Mouse (Mus musculus): ENCODE results near the gene Zkscan16. TPM values are rescaled to one million over a fixed set of nuclear protein-coding genes. Genes with fewer than 3 reads are reported as not detected.

Zkscan16 gene
- polyA plus RNA-seq, 3 experiments from 2014 or later: not detected

DNA sequence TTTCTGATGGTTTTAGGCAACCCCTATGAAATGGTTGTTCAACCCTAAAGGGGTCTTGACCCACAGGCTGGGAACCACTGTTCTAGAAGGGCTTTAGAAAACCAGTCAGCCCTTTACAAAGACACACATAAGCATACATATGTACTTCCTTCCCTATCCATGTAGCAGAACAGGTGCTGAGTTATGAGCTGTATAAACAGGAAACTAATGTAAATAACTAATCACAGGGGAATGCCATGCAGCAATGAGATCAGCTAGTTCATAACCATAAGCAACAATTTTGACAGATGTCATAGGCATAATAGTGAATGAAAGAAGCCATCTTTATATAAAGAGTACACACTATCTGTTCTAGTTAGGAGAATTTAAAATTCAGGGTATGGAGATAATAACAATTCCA lies 1.8 kb upstream of the Zkscan16 start:
- ATAC-seq: no peak

DNA sequence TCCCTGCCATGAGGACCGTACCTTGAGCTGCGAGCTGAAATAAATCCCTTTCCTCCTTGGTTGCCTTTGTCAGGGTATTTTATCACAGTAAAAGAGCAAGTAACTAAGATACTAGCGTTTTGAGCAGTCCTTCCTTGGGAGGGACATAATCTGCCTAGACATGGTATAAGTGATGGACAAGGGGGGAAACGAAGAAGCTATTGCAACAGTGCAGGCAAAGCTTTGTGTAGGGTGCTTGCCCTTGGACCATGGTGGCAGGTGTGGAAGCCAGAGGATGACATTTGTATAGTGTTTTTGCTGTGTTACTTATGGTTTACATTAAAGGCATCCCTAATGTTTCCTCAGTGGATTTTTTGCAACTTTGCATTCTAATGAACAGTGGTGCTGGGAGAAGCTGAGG lies 486 bp upstream of the Zkscan16 start:
- ATAC-seq: no peak

DNA sequence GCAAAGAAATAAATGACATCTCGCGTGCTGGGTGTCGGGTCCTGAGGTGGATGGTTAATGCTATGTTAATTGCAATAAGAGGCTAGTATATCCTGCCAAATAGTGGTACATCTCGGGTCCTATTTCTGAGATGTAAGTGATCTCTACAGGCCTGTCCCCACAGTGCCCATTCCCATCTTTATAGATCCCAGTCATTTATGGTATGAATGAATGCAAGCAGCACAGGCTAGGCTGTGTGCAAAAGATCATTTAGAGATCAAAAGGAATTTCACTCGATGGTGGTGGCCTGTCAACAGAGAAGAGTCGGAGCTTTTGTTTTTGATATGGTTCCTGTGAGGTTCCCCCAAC lies 752 bp downstream of the Zkscan16 start:
- ATAC-seq: peak; percentile 41

DNA sequence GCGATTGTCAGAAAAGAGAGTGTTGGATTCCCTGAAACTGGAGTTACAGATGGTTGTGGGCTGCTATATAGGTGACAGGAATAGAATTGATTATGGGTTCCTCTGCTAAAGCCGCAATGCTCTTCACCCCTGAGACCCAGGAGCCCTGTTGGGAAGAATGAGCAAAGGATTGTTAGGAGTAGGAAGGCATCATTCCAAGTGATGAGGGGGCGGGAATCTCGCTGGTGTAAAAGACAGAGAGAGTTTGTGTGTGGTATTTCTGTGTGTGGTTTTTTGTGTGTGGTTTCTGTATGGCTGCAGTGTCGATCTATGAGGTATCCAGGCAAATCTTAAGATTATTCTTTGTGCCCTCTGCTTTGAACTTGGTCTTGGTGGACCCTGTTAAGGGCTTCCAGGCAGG lies 1.3 kb downstream of the Zkscan16 start:
- no peak for ATAC-seq

DNA sequence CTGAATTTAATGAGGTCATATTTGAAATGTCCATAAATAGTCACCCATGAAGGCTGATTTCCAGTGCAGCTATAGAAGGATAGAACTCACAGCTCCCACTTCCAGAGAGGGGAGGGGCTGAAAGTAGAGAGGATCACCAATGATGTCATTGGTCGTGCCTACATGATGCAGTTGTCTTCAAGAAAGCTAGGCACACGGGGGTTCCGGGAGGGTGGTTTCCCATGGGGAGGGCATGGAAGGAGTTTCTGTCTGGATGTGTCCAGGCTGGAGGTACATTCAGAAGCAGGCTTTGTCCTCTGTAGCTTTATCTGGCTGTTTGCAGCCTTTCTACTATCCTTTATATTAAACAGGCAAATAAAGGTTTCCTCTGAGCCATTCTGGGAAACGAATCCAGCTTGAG lies 5.0 kb downstream of the Zkscan16 start:
- ATAC-seq: no peak

DNA sequence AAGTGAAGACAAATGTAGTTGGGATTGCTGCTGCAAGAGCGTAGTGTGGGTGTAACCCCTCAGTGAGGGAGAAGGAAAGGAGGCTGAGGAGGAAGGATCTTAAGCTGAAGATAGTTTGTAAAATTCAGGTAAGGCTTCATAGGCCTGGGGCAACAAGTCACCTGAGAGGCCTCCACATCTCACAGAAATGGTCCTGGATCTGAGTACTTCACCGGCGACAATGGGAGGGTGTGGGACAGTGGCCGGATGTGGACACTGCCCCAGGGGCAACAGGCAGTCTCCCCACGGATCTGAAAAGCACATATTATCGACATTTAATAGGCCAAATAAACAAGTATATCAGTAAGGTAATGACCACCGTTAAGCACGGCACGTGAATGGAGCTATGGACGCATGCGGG lies 9.2 kb downstream of the Zkscan16 start:
- no peak for ATAC-seq

DNA sequence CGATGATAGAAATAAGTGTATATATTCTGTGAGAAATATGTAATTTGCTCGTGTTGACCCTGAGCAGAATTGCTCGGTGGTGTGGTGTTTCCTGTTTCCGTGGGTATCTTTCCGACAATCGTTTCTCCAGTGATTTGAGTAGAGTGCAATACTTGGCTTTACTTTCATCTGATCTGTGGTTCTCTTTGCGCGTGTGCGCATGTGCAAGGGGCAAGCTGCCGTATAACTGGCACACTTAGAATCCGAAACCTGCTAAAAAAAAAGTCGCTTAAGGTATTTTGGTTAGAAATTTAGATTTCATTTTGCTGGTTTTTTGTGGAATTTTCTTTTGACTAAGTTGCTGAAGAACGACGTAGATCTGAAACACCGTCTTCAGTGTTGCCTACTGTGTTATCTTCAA lies 18.3 kb downstream of the Zkscan16 start:
- no peak for ATAC-seq

DNA sequence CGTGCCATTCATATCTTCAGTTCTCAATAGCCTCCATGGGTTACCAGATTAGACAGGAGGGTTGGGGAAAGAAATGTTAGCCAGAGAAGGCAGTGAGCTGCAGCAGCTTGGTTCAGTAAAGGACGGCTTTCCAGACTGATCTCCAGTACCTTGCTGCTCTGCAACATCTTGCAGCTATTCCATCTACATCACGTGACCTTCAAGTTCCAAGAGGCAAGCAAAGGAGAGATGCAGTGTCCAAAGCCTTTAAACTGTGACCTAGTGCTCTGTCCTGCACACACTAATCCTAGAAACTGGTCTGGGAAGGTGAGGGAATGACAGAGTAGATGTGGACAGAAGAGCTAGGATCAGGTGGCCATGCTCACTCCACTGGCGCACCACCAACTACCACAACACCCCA lies 19.8 kb downstream of the Zkscan16 start:
- no peak for ATAC-seq

DNA sequence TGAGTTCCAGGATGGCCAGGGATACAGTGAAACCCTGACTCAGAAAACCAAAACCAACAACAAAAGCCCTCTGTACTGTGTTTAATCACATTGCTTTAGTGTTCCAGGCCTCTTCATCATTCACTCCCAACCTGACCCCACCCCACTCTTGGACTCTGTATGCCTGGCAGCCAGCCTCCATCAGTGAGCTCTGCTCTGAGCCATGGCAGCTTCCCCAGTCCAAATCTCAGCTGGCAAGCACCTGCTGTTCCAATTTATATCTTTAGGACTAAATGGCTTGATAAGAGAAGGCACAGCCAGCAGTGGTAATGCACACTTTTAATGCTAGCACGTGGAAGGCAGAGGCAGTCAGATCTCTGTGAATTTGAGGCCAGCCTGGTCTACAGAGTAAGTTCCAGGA lies 21.7 kb downstream of the Zkscan16 start:
- no peak for ATAC-seq

DNA sequence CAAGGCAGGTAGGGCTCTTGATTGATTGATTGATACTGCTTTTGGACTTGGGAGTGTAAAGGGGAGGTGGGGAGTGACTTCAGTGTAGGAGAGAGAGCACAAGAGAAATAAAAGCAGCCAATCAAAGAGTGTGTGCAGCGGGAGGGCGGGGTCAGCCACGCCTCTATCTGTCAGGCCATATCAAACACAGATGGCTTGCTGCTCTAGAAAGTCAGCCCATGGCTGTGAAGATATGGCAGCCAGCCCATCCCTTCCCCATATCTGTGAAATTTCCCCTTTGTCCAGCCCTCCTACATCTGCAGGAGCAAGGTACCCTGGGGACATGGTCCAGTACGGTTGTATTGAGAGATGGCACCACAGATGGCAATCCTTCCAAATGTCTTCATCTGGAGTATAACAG lies 27.2 kb downstream of the Zkscan16 start:
- ATAC-seq: no peak

DNA sequence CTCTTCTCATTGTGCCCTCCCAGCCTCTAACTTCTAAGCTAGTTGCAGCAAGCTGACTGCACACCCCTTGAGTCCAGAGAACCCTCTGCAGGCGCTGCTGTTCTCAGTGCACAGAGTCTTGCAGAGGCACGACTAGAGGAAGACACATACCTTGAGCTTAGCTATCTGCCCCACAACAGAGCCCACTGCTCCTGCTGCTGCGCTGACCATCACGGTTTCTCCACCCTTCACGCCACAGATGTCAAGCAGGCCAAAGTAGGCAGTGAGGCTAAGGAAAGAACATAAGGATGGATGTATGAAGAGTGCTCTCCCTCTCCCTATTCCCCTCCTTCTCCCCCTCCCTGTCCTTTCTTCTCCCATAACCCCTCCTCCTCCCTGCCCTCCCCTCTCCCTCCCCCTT lies 32.3 kb downstream of the Zkscan16 start:
- no peak for ATAC-seq

DNA sequence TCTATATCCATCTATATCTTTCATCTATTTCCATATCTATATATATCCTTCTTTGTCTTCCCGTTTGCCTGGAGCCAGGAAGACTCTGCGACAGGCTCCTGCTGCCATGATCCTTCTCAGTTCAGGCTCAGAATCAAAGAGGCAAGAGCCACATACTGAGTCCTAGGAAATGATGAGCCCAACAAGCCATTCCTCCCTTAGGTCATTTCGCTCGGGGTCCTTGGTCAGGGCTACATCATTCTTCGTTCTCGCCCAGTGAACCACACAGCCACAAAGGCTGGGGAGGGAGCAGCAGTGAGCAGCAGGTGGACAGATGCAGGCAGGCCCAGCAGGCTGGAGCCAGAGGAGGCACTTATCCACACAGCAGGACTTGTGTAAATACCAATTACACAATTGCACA lies 38.0 kb downstream of the Zkscan16 start:
- no peak for ATAC-seq

DNA sequence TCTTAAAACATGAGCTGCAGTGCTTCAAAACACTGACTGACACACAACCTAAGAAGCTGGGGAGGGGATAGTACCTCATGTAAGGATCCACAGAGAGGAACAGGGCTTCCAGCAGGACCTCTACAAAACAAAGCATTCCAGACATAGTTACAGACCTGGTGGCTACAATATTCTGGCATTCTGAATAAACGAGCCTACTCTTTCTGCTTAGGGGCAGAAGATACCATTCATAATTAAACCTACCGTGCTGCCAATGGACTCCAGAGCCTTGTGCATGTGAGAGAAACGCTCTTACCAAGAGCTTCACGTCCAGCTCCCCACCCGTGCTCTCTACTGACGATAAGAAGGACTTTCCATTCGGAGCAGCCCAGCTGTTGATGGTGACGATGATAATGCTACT lies 39.4 kb downstream of the Zkscan16 start:
- ATAC-seq: no peak

DNA sequence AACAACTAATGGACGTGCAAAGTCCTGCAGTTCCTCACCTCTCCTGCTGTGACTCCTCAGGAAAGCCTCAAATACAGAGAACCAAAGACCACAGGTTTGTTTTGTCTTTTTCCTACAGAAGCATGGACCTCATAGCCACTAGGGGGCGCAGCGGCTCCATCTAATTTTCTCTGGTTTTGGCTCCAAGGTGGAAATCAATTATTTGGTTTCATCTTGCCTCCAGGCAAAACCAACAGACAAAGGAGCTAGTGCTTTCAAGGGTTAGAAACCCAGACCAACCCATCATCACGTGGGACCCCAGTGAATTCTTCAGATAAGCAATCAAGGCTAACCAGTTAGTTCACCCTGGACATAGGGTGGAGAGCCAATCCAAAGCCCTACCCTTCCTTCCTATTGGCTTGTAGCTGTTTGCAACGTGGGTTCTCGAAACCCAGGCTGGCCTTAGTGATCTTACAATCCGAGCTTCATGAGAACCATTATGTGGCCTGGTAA lies 41.8 kb downstream of the Zkscan16 start:
- ATAC-seq: peak; percentile 55

DNA sequence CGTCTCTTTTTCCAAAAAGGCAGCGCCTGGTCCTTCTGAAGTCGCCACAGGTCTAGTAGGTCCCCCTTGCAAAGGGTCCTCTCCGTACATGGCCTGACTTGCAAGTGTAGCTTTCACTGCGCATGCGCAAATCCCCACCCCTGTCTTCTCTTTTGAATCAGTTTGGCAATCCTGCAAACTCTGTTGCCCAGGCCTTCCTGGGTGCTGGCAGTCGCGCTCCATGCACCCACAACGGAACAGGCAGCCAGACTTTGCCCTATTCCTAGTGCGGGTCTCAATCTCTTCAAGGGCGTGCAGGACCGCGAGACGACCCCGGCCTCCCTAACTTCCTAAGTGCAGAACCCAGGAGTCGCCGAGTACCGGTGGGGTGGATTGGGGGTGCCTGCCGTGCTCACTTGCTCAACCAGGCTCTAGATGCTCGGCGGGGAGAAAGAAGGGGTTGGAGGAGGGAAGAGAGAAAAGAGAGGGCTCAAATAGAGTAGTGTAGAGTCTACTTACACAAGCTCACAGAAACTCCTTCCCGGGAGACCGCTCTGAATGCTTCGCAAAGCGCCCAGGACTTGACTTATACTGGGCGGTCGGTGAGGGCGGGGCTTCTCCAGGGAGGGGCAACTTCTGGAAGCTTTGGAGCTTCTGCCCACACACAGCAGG lies 43.2 kb downstream of the Zkscan16 start, which contains the start of gene Ptgr1:
TSS of gene Ptgr1 (minus strand) at position 580 of the 651 bp plus-strand sequence.
- ATAC-seq: peak; percentile 41

DNA sequence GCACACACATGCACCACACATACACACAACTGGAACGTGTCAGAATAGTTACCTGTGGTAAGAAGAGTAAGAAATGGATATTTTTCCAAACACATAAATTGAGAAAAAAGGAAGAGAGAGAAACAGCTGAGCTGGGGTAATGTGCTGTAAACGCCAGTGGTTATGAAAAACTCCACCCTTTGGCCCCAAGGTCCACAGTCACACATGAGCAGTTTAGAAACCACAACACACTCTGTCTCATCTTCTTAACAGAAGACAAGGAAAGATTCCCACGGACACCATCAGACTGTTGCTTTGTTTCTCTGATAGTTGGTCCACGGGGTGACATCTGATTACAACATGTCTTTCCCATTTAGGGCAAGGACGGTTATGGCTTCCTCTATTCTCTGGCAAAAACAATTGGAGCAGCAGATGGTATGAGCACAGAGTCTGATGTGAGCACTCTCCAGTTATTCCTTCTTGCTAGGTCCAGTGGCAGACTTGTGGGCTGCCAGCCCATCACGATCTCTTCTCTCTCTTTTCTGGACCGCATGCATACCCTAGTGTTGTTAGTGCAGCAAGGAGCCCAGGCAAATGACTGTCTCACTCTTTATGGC lies 46.0 kb downstream of the Zkscan16 start:
- ATAC-seq: no peak

DNA sequence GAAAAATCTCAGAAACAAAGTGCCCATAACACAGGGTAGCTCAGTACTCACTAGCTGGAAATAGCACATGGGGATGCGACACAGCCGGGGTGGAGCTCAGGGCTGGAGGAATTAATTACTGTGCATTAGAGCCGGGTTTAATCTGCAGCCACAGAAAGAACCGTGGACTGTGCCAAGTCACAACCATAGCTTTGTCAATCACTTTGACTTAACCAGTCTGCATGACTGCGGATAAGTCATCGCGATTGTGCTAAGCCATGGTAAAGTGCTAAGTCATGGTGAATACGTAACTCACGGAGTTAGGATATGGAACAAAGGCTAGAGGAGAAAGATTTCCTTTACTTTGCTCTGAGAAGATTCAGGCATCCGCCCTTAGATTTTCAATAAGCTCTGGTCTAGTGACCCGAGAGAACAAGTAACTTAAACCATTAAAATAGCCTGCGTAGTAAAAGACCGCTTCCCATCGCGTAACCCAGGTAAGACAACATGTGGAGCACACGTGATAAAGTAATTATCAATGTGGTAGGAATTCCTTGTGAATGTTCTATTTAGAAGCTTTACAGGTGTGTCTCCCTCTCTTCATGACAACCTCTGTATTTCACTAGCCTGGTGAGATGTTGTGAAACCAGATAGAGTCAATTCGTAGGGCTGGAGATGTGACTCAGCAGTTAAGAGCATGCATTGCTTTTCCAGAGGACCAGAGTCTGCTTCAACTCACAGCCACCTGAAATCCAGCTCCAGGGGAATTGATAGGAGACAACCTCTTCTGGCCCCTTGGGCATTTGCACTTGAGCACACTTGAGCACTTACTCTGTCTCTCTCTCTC lies 47.4 kb downstream of the Zkscan16 start:
- no peak for ATAC-seq

DNA sequence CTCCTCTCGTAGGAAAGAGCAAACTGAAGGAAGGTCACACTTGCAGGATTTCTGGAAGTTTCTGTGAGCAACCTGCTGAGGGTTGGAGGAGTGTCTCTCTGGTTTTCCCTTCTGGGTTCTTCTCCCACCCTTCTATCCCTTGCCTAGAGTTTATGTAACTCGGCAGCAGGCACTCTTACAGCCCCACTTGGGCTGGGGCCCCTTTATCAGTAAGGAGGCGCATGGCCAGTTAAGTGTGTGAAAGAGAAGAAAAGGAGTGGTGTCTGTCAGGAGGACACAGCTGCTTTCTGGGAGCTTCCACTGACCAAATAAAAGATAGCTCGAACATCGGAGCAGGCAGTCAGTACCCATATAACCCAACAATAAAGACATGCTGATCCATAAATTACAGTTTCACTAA lies 48.8 kb downstream of the Zkscan16 start:
- ATAC-seq: no peak

DNA sequence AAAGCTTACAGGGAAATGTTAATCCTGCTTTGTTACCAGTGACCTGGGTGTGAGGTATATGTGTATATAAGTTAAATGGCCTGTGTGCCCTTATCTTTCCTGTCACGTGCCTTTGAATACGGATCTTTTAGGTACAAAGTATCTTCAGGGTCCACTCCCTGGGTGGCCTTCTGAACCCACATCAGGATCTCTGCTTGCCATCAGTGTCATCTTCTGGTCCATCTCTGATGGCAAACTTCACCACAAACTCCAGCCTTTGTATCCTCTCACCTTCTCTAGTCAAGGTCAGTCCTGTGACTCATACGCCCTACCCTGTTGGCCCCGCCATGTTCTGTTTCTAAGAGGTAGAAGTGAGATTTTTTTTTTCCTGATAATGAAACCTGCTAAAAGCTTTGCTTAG lies 51.3 kb downstream of the Zkscan16 start, which contains the start of gene Dnajc25:
TSS of gene Dnajc25 (plus strand) at position 301 of the 400 bp plus-strand sequence.
- ATAC-seq: no peak

DNA sequence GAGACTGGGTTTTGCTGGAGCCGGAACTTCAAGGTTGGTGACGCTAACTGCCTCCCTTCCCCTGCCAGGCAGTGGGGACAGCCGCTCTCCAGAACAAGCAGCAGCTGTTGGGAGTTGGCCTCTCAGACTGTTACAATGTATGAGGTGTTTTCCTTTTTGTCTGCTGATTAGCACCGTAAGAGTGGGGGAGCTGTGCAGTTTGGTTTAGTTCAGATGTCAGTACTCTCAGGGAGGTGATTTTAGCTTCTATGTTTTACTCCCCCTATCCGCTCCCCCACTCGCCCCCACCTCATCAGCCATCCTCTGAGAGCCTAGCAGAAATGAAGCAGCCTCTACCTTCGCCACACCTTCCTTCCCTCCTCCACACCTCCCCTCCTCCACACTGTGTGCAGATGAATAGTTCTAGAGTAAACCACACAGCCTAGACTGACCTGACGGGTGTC lies 51.8 kb downstream of the Zkscan16 start:
- no peak for ATAC-seq

DNA sequence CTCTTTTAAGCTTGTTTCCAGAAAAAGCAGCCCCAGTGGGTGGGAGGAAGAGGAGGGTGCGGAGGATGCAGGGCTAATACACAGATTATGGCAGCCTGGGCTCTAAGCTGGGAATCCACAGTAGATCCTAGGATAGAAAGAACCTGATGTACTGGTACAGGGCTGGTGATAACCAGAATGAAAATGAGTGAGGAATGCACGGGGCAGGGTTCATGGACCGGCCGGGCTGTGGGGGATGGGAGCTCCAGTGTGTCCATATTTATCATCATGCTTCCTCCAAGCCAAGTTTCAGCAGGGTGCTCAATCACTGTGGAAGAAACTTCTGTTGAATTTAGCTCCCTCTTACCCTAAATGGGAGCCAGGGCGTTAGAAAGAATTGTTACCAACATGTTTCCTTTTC lies 53.7 kb downstream of the Zkscan16 start:
- ATAC-seq: no peak

DNA sequence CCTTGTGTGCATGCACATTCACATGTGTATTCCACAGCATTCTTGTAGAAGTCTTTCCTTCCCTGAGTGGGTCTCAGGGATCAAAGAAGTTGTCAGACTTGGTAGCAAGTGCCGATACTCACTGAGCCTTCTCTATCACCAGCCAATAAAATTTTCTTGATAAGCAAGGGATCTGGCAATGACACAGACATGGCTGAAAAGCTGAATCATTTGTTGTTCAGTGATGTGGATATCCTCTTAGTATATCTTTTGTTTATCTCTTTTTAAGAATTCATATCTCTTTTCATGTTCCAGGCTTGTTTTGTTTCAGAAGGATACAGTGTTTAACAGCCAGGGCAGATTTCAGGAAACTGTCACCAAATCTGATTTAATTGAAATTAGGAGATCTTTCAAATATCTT lies 55.3 kb downstream of the Zkscan16 start:
- no peak for ATAC-seq

DNA sequence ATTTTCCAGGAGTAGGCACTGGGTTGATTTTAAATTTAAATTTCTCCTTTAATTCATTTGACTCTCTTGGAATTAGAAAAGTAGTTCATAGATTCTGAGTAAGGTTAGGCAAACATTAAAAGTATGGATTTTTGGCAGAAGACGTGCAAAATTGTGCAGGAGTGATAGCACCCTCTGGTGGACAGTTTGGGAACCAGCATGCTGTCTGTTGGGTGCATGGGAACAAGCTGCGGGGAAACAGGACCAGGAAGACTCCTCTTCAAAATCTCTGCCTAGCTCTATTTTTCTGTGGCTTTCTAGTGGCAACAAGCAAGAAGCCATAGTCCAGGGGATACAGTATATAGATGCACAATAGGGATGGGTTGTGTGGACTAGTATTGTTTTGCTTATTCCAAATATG lies 56.3 kb downstream of the Zkscan16 start:
- ATAC-seq: peak; percentile 37

DNA sequence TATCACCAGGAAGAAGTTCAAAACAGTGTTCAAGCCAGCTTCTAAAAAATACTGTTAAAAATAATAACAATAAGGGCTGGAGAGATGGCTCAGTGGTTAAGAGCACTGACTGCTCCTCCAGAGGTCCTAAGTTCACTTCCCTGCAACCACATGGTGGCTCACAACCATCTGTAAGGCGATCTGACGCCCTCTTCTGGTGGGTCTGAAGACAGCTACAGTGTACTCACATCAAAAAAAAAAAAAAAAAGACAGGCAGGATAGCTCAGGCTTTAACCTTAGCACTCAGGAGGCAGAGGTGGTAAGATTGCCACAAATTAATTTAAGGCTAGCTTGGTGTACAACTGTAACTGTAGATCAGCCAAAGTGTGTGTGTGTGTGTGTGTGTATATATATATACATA lies 57.2 kb downstream of the Zkscan16 start:
- peak; percentile 11 for ATAC-seq

Measured in inflammation-experienced regulatory T-cells, adult 6 months (primary cell).